Mouse (Mus musculus): ENCODE measurements at regions not wholly inside any gene's neighbourhood (a gene's known extent, or its start where the extent isn't known, plus 50 kb on each side); places are given as distances from the start of the nearest gene placed in this dataset.
"Not testable (repeated sequence)": the region's sequence is repeated elsewhere in the genome, so short reads cannot be mapped to it uniquely, and the experiment has no call there.

DNA sequence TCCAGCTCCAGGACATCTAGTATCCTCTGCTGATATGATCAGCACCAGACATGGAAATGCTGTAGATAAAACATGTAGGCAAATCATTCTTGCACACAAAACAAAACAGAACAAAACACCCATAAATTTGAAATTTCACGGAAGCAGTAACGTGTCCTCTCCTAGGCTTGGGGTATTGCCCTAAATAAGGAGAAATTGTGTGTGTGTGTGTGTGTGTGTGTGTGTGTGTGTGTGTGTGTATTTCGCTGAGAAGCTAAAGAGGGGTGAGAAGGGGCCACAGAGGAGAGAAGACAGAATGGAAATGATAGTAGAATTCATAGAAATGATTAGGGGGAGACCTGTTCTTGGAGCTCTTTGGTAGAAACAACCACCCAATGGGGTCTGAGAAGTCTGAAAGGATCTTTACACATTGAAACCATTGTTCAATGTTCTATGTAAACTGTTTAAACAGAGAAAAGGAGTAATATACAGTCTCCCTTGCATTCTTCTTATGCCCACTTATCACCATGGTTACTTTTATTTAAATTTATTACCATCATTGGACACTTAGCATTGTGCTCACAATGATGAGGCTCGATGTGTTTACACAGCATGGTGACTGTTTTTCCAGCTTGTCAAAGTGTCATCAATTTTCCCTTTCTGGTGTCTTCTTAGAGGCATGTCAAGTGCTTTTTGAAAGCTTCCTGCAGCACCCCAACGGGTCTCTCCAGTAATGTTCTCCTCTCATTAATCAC is 317.3 kb upstream of the 4933412E24Rik start:
- DNase-seq (ENCODE audit: low spot score in 2 of 2): no peak

DNA sequence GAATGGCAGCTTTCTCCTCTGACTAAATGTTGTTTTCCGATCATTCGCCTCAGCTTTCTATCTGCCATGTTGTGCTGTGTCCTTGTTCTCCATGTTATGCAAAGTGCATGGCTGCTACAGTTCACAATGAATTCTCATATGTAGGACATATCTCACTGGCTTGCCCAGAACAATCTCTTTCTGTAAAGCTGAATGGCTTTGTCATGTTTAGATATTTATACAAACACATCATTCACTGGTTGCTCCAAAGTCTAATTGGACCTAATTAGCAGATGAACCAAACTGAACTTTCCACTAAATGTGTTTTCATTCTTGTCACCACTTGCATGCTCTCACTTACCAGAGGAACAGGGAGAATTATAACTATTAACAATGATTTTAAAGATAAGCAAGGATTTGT is 301.2 kb upstream of the 4933412E24Rik start:
- DNase-seq (ENCODE audit: low spot score in 2 of 2): no peak

DNA sequence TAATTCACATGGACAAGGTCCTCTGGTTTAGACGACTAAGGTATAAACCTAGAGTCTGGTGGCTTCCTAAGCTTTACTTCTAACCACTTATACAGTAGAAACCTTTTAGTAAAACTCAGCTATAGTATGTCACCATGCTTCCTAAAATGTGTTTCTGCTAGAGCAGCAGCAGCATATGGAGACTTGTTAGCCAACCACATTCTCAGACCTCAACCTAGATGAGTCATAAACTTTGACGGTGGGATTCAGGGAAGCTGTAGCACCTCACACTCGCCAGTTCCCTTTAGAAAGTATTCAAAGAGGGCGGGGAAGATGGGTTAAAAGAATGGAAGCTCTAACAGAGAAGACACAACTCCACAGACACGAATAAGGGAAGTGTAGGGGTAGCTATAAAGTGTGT is 298.8 kb upstream of the 4933412E24Rik start:
- DNase-seq (ENCODE audit: low spot score in 2 of 2): no peak

DNA sequence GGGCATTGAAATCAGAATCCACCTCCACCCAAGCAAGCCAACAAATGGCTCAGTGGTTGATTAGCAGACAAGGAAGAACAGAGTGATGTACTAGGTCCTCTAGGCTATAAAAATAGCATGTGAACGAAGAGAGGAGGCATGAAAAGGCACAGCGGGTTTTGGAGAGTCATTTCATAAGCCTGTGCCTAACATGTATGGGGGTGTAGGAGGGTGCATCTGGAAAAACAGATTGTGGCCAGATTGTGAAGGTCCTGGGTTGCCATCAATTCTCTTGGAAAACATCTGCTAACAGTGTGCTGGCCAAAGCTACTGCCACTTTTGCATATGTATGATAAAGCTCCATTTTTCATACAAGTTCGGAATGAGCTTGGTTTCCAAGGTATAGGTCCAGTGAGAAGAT is 293.5 kb upstream of the 4933412E24Rik start:
- peak in 1 of 2 experiments; percentile 18 for DNase-seq (ENCODE audit: low spot score in 2 of 2)

DNA sequence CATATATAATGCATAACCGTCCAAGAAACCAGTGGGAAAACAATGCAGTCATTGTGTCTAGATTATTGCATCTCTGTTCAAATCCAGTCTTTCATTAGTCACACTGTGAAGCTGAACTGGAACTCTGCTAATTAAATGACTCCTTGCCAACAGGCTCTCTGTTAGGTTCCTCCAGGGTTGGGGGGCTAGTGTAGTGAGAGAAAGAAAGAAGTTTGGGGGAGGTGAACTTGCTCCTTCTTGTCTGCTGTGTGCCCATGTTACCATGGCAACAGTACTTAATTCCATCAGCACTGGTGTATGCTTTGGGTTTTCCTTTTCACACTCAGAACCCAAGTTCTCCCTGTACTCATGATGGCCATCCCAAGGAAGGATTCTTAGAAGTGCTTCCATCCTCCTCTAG is 292.6 kb upstream of the 4933412E24Rik start:
- no peak for DNase-seq (ENCODE audit: low spot score in 2 of 2)

DNA sequence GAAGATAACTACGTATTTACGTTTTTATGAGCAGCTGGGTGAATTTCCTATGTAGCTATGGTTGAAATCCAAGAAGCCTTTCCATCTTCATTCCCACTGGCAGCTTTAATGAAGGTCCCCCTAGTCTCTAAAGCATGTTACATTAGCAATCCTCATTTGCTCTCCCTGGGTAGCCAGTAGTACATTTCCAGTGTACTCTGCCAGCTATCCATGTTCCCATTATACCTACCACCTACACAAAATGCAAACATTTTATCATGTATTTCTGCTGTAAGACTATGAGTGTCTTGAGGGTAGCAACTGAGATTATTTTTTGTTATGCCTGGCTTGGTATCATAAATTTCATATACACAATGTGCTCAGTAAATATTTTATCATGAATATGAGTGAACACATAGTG is 291.7 kb upstream of the 4933412E24Rik start:
- DNase-seq (ENCODE audit: low spot score in 2 of 2): no peak

DNA sequence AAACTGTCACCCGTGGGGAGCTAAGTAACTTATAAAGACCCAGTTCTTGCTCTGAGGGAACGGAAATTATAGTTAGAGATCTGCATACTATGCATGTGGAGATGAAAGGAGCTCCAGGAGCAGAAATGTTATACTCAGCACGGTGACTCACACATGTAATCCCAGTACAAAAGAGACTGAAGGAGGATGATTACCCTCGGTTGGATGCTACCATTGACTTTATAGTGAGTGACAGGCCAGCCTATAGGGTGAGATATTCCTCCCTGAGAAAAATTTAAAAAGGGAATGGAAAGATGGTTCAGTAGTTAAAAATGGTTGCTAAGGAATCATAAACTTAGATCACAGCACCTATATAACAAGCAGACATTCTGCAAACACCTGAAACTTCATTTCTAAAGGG is 287.1 kb upstream of the 4933412E24Rik start:
- no peak for DNase-seq (ENCODE audit: low spot score in 2 of 2)

DNA sequence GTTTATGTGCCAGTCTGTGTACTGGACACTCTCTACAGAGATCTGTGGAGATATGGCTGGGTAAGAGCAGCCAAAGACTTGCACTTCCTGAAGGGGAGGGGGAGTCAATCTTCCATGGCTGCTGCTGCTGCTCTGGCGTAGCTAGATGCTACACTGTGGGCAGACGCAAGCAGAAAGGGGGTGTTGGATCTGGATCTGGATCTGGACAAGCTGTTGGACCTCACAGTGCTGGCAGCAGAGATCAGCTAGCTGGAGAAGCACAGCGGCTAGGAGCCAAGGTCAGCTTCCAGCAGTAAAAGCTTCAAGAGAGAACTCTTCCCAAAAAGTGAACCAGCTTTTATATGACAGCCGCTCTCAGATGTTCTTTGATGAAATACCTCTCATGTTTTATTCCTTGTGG is 285.5 kb upstream of the 4933412E24Rik start:
- DNase-seq (ENCODE audit: low spot score in 2 of 2): no peak

DNA sequence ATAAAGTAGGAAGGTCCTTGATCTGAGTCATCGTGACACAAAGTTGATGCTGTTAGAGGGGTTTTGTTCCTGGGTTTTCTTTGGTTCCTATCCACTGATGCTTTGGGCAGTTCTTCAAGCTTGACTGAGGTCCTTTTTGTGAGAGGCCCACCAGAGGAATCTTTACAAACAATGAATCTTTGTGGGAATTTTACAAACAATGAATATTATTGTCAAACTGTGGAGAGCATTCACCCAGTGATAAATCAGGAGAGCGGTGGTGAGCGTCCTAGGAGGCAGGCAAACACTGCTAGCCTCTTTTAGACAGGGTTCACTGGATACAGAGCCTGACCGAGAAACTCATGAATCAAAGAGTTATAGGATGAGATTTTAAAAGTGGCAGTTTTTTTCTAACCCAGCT is 268.9 kb upstream of the 4933412E24Rik start:
- DNase-seq (ENCODE audit: low spot score in 2 of 2): no peak

DNA sequence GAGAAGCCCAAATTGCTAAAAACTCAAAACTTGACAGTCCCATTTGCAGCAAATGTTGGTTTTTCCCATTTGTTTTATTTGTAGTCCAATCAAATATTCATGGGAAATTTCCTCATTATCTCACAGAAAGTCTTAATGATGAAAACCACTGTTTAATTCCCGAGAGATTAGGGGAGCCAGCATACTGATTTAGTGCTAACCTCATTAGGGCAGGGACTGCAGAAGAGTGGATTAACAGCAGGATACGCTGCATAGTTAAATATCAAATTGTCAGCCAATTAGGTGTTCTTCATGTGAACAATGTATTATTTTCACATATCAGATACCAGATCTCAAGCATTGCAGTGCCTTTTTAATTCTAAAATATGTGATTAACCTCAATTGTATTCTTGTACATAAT is 264.0 kb upstream of the 4933412E24Rik start:
- DNase-seq (ENCODE audit: low spot score in 2 of 2): no peak

DNA sequence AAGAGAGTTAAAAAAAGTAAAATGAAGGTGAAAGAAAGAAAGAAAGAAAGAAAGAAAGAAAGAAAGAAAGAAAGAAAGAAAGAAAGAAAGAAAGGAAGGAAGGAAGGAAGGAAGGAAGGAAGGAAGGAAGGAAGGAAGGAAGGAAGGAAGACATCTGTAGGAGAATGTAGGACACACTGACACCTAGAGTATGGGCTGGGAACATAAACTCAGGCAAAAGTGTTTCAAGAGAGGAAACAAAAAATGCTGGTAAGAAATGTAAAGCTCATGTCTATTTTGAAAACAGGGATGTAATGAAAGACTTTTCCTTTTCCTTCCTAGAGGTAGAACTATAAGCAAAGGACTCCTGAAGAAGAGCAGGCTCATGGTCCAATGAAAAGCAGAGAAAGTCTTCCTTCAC is 237.2 kb upstream of the 4933412E24Rik start:
- DNase-seq (ENCODE audit: low spot score in 2 of 2): not testable (repeated sequence)

DNA sequence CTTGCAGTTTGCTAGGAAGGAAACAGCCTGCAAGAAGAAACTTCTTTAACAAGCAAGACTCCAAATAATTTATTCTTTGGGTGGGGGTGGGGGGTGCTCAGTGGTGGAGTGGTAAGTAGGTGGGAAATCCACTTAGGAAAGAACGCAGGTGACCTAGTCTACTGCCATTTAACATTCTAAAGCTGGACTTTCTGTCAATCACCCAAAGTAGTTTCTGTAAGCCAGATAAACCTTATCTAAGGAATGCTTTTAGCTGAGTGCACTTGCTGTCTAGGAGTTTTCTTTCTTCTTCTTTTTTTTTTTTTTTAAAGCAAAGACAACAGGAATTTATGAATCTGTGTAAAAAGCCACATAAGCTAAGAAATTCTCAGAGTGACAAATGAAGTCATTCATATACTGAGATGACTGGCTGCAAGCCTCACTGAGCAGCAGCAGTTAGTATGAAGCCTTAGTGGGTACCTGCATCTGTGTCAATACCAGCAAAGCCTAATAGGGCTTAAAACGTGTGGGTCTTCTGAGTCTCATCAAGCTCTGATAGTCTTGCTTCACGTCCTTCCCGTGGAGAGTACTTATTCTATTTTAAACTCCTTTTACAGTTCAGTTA is 210.0 kb upstream of the 4933412E24Rik start:
- no peak for DNase-seq (ENCODE audit: low spot score in 2 of 2)

DNA sequence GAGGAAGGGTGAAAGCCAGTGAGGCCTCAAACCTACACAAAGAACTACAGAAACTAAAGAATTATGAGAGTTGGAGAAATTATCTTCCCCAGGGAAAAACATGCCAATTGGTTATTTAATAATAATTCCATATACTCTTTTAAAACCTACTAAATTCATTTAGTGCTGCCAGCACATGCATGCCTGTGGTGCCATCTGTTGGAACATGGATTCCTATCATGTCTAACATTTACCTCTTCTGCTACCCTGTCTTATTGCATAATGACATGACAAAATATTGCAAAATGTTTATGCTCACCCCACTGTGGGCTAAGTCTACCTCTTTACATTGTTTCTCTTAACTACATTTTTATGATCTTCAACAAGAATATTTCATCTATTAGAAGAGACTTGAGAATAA is 178.7 kb upstream of the 4933412E24Rik start:
- no peak for DNase-seq (ENCODE audit: low spot score in 2 of 2)

DNA sequence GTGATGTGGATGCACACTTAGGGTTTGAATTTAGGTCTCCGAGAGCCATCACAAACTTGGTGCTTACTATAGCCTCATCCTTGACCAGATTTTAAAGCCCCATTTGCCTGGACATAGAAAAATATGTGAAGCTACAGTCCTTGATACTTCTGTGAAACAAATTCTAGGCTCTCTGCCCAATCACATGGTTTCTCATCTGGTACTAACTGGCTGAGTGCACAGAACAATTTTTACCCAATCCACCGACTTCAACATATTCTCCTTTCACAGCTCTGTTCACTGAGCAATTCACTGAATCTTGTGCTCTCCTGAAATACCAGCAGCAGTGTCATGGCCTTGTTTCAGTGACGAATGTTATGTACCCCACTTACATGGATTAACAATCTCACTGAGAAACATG is 176.7 kb upstream of the 4933412E24Rik start:
- DNase-seq (ENCODE audit: low spot score in 2 of 2): no peak

DNA sequence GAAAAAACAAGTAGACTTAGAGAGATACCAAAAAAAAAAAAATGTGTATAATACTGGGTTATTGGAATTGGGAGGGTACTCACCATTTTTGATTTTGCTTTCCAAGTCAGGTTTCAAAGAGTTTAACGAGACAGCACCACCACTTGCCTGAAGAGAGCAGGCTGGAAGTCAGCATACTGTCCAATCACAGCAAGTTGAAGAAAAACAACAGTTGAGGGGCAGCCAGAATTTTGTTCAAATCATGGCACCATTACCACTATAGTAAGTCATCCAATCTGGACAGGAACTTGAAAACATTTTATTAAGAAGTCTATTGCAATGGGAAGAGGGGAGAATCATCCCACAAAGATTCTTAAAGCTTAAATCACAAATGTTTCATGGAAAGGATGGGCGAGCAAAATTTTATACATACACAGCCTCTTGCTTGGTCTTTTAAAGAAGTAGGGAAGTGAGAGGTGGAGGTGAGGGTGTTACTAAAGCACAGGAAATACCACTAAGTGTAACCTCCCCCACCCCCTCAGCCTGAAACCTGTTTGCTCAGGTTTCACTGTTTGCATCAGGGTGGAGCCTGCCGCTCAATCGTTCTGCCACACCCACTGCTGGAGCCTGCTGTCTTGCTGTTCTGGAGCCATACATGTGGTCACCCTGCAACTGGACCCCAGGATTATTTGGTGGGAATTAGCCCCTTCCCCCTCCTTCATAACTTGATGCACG is 170.7 kb upstream of the 4933412E24Rik start:
- DNase-seq (ENCODE audit: low spot score in 2 of 2): no peak

DNA sequence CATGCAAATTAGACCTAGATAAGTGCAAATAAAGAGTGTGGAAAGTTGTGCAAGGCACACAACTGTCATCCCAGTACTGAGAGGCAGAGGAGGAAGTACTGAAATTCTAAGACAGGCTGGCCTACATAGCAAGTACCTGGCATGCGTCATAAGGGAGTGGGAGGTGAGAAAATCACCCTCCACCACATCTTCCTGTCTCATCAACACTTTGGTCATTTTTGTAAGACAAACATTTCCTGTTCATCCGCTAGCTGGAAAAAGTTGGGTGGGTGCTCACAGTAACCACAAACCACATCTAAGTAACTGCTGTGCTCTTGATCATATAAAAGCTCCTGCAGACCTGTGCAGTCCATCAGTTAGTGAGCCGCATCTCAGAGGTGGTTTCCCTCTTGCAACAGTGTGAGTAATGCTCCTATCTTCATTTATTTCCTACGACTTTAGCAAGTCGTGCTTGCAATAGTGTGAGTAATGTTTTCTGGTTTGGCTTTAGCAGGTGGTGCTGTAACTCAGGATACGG is 125.2 kb upstream of the 4933412E24Rik start:
- no peak for DNase-seq (ENCODE audit: low spot score in 2 of 2)

DNA sequence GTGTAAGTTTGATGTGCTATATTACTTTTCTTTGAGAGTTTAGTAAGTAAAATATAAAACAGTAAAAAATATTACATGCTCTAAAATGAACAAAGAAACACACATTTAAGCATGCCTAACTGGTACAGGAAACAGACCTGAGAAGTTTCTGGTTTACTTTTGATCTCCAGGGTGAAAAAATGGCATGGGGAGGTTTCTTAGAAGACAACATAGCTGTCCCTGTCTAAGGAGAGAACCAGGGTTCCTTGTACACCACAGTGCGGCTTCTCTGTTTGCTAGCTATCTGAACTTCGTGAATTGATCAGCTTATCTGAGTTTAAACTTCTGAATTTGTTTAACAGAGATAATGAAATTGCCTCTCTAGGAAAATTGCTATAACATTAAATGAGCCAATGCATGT is 120.3 kb upstream of the 4933412E24Rik start:
- no peak for DNase-seq (ENCODE audit: low spot score in 2 of 2)

DNA sequence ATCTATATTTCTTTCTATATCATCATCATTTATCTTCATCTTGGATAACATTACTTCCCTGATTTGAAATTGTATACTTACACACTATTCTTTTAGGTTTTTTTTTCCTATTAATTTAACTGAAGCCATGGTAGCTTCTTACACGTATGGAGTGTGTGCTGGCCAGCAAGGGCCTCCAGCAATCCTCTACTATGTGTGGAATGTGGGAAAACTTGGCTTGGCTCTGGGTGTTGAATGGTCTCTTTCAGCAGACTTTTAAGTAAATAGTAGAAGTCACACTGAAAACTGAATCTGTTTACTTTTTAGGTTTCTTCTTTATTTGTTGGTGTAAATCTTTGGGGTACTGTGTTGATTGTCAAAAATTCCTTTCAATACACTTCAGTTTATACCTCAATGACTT is 118.1 kb upstream of the 4933412E24Rik start:
- no peak for DNase-seq (ENCODE audit: low spot score in 2 of 2)

DNA sequence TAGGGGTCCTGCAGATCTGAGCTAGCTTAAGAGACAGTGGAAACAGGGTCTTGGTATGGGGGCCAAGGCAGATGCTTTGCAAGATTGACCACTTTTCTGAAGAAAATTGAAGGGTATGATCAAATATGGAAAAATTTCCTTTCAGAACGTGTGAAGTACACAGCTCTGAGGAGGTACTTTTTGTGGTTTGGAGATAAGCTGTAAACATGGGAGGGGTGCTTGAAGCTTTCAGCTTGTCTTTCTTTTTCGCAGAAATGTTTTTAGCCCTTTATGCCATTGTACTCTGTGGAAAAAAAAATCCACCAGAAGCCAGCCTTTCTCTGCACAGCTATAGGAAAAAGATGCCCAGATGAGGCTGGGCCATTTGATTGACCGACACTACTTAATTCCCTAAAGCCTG is 116.3 kb upstream of the 4933412E24Rik start:
- DNase-seq (ENCODE audit: low spot score in 2 of 2): no peak

DNA sequence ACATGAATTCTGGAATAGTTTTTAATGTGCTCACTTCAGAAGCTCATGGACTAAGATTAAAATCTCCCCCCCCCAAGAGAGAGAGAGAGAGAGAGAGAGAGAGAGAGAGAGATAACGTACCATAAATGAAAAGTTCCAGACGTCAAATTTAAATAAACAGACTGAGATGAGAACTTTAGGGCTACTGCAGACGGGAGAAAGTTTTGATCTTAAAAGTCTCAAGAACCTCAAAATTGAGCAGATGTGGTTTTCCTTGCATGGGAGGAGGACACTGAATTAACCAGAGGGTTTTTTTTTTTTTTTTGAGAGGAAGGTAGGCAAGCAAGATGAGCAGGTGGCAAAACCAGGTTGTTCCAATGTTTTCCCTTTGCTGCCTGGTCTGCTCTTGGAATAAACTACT is 108.0 kb upstream of the 4933412E24Rik start:
- DNase-seq (ENCODE audit: low spot score in 2 of 2): no peak

DNA sequence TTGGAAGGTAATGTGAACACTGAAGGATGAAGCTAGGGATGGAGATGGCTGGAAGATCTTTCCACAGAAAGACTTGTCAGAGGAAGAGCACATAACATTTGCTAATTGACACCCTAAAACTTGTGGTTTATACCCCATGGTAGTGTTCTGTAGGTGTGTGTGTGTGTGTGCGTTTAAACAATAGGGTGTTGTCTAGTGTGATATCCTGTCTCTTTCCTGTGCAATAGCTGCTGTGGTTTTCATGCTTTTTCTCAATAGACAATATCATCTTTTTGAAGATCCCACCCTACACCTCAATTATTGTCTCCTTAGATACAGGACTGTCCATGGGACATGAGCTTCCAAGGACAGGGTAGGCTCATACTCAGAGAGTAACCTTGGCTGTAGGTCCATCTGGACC is 103.5 kb upstream of the 4933412E24Rik start:
- no peak for DNase-seq (ENCODE audit: low spot score in 2 of 2)

DNA sequence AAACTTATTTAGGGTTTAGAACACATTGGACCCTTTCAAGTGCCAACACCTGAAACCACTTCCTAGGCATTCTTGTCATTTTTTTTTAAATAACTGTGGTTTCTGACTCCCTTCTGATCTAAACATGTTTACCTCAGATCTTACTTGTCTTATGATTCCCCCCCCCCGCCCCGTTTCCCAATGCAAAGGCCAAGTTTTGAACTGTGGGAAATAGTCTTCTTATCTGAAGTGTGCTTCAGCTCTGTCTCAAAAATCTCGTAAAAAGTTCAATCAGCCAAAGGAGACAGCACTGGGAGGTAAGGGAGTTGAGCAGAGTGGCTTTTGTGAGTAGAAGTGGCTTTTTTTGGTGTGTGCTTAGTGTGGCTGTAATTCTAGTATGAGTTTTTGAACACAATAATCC is 95.5 kb upstream of the 4933412E24Rik start:
- DNase-seq (ENCODE audit: low spot score in 2 of 2): no peak

DNA sequence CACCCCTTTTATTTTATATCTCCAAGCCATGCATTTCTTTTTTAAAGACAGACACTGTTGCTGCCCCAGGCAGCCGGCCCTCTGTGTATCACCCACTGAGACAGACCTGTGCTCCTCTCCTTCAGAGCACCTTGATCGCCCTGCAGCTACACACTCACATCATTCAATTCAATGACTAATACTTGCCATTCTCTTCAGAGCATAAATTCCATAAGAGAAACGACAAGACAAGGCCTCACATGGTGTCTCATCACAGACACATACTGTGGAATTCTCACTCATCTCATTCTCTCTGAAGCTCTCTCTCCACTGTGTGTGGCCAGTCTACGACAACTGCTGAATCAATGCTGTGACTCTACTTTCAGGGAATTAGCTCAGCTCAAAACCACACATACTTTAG is 94.6 kb upstream of the 4933412E24Rik start:
- DNase-seq (ENCODE audit: low spot score in 2 of 2): no peak
